Comparison of ENCODE assay signal across 8 mouse cellular contexts in the genomic region with DNA sequence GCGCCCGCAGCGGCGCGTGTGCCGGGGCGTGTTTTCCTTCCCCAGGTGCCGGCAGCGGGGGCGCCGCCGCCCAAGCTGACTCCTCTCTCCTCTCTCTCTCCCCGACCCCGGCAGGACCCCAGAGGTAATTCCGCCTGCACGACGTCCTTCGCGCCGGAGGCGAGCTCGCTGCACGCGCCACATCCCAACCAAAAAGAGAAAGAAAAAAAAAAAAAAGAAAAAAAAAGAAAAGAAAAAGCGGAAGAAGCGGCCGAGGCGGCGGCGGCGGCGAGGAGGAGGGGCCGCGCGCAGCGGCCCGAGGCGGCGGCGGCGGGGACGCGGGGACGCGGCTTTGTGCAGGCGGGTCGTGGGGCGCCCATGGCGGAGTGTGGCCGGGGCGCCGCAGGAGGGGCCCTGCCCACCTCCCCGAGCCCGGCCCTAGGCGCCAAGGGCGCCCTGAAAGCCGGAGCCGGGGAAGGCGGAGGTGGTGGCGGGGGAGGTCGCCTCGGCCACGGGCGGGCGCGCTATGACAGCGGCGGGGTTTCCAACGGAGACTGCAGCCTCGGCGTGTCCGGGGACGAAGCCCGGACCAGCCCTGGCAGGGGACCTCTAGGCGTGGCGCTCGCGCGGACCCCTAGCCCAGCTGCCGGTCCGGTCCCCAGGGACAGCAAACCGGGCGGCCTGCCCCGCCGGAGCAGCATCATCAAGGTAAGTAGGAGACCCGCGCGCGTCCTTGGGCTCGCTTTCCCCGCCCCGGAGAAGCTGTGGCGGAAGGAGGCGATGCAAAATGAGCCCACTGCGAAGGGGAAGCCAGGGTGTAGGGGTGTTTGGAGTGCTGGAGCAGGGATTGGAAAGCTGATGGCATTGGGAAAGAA. TPM values are rescaled to one million over a fixed set of nuclear protein-coding genes. Genes with fewer than 3 reads are reported as not detected.
A peak's percentile ranks its signal among the peaks of the same experiment; 100 is the strongest.
DNase-seq lines count a peak whose midpoint lies in the region; ATAC-seq lines count a peak whose summit lies in the region.

A gene (plus strand): TSS at position 153 of the 854 bp plus-strand sequence.

- peak; percentile 68 for ATAC-seq in intestine, embryonic 15.5 days
- ATAC-seq in midbrain, embryonic 11.5 days (ENCODE audit: low FRiP score), result peak; percentile 72

- H3K9me3 ChIP-seq in intestine, embryonic 15.5 days, result no peaks in the 10 kb centered on the region
- no peaks in the 10 kb centered on the region for H3K9me3 ChIP-seq in limb, embryonic 10.5 days (replicated peaks)
- H3K9me3 ChIP-seq in midbrain, embryonic 11.5 days (ENCODE audit: control insufficient read depth, low read length), result no peaks in the 10 kb centered on the region

- H3K4me2 ChIP-seq in intestine, embryonic 15.5 days (replicated peaks), result peak within 1 kb of the TSS; percentile 82
- peak within 1 kb of the TSS; percentile 71 for H3K4me2 ChIP-seq in midbrain, embryonic 11.5 days

- peak within 1 kb of the TSS; percentile 84 for H3K9ac ChIP-seq in intestine, embryonic 15.5 days
- H3K9ac ChIP-seq in midbrain, embryonic 11.5 days (ENCODE audit: low read length), result peak within 1 kb of the TSS; percentile 93

- under 1% methylated on average over 77 of the region's 95 CpGs for WGBS in intestine, embryonic 15.5 days
- under 1% methylated on average over 90 of the region's 95 CpGs for whole genome bisulfite sequencing in limb, embryonic 10.5 days
- whole genome bisulfite sequencing in midbrain, embryonic 11.5 days, result under 1% methylated on average over 93 of the region's 95 CpGs

- H3K27me3 ChIP-seq in intestine, embryonic 15.5 days (replicated peaks), result no peaks in the 10 kb centered on the region
- peaks cover 7% of the 10 kb centered on the region for H3K27me3 ChIP-seq in limb, embryonic 10.5 days (ENCODE audit: low read depth, poor library complexity, severe bottlenecking)
- H3K27me3 ChIP-seq in midbrain, embryonic 11.5 days (ENCODE audit: control insufficient read depth, insufficient read depth, low read length), result no peaks in the 10 kb centered on the region; the same call in 1 of the 2 replicates

- H3K4me3 ChIP-seq in intestine, embryonic 15.5 days (replicated peaks), result peak within 1 kb of the TSS; percentile 92
- peak within 1 kb of the TSS; percentile 93 for H3K4me3 ChIP-seq in limb, embryonic 10.5 days
- H3K4me3 ChIP-seq in midbrain, embryonic 11.5 days (ENCODE audit: low read depth, low read length), result peak within 1 kb of the TSS; percentile 82

- peaks cover 4% of the 10 kb centered on the region; the same call in 1 of the 2 replicates for H3K4me1 ChIP-seq in intestine, embryonic 15.5 days (replicated peaks)
- H3K4me1 ChIP-seq in limb, embryonic 10.5 days, result peaks cover 26% of the 10 kb centered on the region
- peaks cover 11% of the 10 kb centered on the region for H3K4me1 ChIP-seq in midbrain, embryonic 11.5 days (ENCODE audit: control insufficient read depth, insufficient read depth, low read length)

- peak; percentile 81 for DNase-seq in adrenal gland, postnatal 10 days
- DNase-seq in embryo, embryonic 11.5 days (ENCODE audit: low read depth, low spot score), result peak; percentile 34
- DNase-seq in gastrocnemius, postnatal 25 days, result peak; percentile 62
- peak; percentile 80 for DNase-seq in limb, embryonic 10.5 days (ENCODE audit: low spot score)
- DNase-seq in midbrain, embryonic 11.5 days (ENCODE audit: low spot score, missing footprints), result peak; percentile 96
- peak; percentile 32 to 40 for DNase-seq in right cerebral cortex, postnatal 36 days (ENCODE audit: low spot score in 2 of 2)
- DNase-seq in adipocyte (ENCODE audit: low spot score), result no peak

- peak within 1 kb of the TSS; percentile 80 for H3K27ac ChIP-seq in intestine, embryonic 15.5 days
- H3K27ac ChIP-seq in limb, embryonic 10.5 days, result peak within 1 kb of the TSS; percentile 97
- peak within 1 kb of the TSS; percentile 76 for H3K27ac ChIP-seq in midbrain, embryonic 11.5 days (ENCODE audit: low read depth, low read length)

- no peaks in the 10 kb centered on the region for H3K36me3 ChIP-seq in intestine, embryonic 15.5 days
- H3K36me3 ChIP-seq in limb, embryonic 10.5 days, result no peaks in the 10 kb centered on the region
- H3K36me3 ChIP-seq in midbrain, embryonic 11.5 days (ENCODE audit: control insufficient read depth, insufficient read depth, low read length), result no peaks in the 10 kb centered on the region

RNA-seq across cellular contexts. Expression of the gene that starts here (rescaled TPM):
- 10 to 100 TPM; 42.3 to 45.6 TPM for total RNA-seq in adrenal gland, postnatal 10 days (2021)
- total RNA-seq in gastrocnemius, postnatal 25 days (2021), result 10 to 100 TPM; 27.0 to 32.7 TPM
- polyA plus RNA-seq in intestine, embryonic 15.5 days (2015; fragmentation: Nextera tagmentation; extraction: Ambion mirVana), result 4.7 and 4.9 TPM in 2 replicates
- polyA plus RNA-seq in limb, embryonic 10.5 days (2016; fragmentation: Nextera tagmentation; extraction: Ambion mirVana), result 5.0 and 6.4 TPM in 2 replicates
- 6.1 and 6.5 TPM in 2 replicates for polyA plus RNA-seq in midbrain, embryonic 11.5 days (2014; fragmentation: Nextera tagmentation; extraction: Ambion mirVana)
